Mouse (Mus musculus) left cerebral cortex, adult 9 months (tissue): ENCODE results near the gene Plcb3.

Source experiments
- DNase-seq, 2 experiments: peaks; one replicate each; pipeline ENCODE4 v3.0.0; 2022; ENCODE audit warnings: low spot score in 2 of 2

The Plcb3 gene

DNA sequence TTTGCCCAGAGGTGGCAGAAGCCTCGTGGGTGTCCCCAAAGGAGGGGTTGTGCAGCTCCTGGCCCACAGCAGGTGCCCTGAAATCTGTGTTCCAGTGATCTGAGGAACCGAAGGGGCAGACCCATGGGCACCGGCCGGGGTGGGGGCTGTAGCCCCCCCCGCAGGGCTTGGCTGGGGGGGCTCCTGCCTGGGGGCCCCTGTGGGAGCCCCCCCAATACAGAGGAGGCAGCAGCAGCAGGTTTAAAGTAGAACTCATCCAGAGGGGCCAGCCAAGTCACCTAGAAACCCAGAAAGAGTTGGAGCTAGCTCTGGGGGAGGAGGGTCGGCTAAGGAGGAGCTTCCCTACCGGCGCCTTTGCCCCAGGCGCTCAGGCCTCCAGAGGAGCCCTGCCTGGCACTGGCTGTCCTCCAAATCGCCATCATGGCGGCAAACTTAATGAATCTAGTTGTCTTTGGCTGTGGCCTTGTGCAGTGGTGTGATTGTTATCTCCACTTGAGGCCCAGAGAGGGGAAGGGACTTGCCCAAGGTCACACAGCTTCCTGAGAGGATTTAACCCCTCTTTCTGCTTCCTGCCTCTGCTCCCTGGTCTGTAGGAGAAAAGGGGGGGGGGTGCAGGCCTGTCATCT lies 5.7 kb downstream of the Plcb3 start:
- DNase-seq = no peak

DNA sequence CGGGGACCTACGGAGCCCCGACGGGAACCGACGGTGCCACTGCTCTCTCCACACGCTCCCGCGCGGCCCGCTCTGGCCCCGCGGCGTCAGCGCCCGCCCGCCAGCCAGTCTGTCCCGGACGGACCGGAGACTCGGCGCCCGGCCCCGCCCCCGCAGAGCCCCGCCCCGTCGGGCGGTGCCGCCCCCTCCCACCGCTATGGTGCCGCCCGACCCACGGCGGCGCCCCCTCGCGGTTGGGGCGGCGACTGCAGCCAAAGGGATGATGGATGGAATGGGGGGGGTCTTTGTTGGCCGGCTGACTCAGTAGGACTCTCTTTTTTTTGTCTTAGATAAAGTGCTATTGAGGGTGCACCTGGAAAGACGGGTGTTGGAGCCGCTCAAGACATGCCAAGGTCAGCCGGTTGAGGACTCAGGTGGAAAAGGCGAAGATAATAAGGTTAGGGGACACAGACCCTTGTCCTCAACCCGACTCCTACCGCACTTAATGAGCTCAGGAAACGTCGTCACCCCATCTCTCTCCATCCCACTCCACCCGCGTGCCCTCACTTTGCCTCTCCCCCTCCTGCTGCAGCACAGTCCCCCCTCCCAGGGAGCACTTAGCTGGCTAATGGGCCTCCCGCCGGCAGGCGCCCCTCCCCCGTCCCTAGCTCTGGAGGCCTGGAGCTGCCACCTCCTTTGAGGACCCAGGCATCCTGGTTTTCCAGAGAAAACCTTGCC lies 6.4 kb downstream of the Plcb3 start:
- DNase-seq = no peak

DNA sequence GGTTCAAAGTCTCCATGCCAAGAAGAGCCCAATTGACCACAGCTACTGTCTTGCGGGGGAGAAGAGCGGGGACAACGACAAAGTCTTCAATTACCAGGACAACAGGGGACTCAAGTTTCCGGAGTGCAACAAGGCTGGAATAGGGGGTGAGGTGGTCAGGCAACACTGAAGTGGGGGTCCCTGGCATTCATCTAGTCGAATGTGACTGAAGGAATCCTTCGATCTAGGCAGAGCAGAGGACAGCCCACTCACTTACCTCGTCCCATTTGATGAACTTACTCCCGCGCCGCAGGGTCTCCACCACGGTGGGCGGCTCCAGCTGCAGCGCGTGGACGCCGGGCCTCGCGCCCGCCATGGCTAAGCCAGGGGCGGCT lies 7.0 kb downstream of the Plcb3 start:
- no peak for DNase-seq

DNA sequence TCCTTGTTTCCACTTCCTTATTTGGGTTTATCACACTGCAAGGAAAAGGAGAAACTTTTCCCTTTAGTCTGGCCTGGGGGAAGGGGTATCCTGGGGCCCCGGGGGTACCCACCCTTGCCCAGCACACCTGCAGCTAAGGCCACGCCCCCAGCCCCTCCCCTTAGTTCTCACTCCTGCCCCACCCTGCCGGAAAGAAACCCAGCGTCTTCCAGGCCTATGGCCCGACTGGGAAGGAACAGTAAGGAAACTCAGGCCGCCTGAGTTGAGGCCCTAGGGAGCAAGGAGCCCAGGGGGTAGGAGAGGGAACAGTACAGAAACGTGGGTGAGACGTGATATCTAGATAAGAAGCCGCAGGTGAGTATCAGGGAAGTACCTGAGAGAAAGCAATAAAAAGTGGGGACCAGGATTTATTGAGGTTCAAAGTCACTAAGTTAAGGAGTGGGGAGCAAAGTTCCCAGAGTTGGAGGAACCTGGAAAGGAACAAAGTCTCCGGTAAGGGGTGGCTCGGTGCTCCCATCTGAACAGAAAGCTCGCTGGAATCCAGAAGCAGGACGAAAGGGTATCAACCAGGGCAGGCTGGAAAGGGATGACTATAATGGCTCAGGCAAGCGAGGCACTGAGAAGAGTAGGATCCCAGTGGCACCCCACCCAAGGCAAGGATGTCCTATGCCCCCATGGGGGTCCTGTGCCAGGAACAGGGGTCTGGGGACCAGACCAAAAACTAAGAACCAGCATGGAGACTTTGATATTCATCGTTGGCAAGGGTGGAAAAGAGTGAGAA lies 7.6 kb downstream of the Plcb3 start:
- no peak for DNase-seq

DNA sequence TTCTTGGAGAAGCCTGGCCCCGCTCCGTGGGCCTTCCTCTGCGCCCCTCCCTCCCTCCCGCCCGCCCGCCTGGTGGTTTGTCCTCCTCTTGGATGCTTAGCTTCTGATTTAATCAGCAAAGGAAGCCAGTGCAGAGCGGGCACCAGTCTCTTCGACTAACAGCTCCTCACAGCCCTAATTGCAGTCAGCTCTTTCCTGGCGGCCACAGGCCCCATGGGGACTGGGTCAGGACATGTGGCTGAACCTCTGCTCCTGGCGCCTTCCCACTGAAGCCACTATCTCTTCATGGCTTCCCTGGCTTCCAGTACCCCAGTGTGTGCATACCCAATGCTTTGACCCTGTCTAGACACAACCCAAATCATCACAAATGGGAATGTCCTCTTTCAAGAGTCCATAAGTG lies 19.8 kb downstream of the Plcb3 start:
- DNase-seq = no peak

DNA sequence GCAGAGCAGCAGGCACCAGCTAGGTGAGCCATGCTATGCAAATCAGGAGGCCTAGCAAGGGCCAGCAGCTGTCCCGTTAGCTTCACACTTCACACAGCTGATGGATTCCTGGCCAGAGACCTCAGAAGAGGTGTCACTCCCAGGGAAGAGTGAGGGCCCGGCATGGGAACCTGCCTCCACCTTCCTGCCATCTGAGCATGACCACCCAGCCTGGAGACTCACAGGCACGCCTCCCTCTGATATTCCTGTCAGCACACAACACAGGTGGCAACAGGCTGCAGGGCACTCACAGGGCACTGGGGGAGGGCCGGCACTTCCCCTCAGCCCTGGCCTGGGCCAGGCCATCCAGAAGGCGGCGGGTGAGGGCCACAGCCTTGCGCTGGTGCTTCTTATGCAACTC lies 20.8 kb downstream of the Plcb3 start:
- no peak for DNase-seq

DNA sequence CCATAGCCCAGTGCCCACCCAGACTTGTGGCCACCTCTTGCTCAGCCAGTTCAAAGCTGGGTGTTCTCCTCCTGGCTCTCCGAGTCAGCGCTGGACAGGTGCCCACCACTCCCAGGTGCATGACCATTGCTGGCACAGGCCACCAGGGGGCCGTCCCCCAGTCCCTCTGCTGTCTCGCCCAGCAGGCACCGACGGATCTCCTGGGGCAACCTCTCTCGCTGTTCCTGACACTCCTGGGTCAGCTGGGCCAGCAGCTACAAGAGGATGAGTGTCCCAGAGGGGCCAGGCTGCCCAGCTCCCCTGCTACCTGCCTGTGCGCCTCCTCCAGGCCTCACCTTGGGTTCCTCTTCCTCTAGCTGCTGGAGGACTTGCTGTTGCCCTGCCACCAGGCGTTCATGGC lies 22.2 kb downstream of the Plcb3 start:
- DNase-seq = no peak

DNA sequence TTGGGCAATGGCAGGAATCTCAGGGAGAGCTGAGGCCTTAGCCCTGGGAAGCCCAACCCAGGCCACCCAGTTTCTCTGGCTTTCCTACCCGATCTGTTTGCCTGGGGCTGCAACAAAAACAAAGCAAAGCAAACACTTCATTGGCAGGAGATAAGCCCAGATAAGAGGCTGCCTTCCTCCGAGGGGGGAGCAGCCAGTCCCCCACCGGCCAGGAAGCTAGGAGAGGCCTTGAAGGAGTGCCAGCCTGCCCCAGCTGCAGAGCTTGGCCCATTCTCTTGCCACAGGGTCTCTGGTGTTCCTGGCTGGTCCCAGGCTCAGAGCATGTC lies 23.6 kb downstream of the Plcb3 start:
- DNase-seq = no peak

DNA sequence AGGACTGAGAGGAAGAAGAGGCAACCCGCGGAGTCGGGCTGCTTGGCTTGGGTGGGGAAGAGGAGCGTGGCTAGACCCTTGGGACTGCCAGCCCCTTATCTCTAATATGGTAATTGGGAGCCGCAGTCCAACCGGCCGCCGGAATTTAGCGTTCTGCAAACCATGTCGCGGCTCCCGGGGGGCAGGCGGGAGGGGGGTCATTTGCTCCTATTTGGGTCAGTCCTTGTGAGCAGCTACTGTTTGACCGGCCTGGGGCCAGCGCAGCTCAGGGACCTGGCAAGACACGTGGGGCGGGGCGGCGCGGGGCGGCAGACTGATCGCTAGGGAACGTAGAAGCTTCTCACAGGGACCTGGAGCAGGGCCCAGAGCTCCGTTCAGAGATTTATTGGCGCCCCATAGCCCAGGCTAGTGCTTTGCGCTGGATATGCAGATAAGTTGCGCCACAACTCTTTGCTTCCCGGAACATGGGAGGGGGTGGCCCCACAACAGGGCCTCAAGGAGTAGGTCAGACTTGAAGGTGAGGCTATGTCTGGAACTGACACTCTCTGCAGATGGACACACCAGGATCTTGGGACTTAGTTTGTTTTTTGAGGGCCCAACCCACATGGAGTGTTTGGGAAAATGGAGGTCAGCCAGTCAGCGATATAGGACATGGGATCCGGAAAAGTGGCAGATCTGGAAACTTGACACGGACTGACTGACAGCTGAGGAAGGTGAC lies 24.1 kb downstream of the Plcb3 start:
- DNase-seq = peak in 1 of 2 experiments; percentile 72

DNA sequence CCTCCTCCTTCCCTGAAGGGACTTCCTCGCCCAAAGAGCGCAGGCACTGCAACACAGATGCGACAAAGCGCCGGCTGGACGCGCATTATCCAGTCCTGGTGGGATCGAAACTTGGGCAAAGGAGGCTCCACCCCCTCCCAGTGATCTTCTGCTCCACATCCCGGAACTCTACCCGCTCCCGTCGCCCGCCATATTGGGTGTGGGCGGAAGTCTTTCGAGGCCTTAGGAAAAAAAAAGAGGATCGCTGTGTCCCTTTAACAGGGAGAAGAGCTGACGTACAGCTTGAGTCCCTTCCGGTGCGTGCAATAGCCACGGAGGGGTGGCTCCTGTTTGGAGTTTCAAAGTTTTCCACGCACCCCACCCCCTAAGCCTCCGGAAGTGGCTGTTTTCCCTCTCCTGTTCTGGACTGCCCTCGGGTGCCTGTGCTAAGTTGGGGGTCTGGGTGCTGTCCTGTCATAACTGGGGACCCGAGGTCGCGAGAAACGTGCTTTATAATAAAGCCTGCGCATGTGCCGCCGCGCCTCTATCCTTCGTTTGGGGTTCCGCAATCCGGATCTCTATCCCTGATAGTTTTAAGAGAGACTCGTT lies 24.8 kb downstream of the Plcb3 start:
- DNase-seq = peak; percentile 91 to 96

DNA sequence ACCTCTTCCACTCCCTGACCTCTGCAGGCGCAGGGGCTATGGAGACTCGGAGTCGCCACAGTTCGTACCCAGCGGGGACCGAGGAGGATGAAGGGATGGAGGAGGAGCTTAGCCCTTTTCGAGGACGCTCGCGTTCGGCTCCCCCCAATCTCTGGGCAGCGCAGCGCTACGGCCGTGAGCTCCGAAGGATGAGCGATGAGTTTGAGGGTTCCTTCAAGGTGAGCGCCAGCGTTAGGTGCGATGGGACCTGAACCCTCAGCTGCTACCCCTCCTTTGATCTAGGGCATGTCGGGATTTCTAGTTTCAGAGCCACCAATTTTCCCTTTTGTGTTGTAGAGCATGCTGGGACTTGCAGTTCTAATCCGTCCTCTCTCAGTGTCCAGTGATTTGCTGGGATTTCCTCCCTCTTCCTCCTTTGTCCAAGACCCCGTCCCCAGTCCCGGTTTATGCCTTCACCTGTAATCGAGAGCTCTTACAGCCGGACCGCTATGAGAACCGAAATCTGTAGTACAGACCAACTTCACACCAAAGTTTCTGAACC lies 25.6 kb downstream of the Plcb3 start:
- peak in 1 of 2 experiments; percentile 69 for DNase-seq

DNA sequence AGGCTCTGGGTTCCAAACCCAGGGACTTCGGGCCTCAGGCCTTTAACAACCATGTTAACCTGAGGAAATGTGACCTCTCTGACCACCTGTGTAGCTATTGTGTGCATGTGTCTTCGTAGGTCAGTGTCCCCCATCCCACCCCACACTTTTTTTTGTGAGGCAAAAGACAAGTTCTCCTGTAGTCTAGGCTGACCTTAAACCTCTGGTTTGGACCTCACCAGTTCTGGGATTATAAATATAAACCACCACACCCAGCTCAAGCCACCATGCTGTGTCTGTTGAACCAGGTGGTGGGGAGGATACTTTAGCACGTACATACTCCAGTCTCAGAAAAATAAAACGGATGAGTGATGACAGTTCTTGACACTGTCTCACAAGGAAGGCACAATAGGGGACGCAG lies 26.3 kb downstream of the Plcb3 start:
- DNase-seq = no peak

DNA sequence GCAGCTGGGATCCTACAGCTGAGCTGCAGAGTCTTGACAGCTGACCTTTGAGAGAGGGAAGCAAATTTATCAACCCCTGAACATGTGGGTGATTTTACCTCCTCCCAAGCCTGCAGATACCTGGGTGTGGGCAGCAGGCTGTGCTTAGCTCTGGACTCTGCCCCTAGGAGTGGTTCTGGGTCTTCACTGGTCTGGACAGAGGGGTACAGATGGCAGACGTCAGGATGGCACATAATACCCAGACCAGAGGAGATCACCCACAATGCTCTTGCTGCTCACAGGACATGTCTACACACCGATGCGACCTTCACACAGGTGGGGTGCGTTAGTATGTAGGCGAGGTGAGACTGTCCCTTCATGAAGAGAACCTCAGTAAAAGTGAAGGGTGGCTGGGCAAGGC lies 26.7 kb downstream of the Plcb3 start:
- DNase-seq = no peak

DNA sequence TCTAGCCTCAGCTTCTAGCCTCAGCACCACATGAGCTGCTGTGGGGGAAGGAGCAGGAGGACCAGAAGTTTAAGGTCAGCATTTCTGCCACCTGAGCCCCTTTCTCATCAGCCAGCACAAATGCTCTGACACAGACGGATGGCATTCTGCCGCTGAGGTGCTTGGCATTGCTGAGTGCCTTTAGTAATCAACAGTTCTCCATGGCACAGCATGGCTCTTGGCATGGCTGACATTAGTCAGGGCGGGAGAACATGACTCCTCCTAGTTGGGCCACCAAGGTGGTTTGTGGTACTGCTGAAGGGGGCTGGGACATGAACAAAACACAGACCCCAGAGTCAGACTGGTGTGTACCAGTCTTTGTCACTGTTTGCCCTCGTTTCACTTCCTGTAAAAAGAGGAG lies 28.1 kb downstream of the Plcb3 start:
- DNase-seq = no peak

DNA sequence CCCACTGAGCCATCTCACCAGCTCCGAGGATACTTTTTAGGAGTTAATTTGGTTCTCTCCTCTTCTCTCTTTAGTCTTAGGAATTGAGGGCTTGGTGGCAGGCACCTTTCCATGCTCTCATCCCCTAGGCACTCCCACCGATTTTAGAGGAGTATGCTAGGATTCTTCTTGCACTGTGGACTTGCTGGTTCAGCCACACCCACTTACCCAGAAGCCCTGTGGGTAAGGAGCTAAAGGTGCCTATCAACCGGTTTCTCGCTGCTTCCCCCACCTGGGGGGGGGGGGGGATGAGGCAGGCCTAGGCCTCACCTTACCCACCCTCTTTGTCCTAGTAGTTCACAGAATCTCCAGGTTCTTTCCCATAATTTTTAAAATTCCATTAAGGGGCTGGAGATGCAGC lies 28.5 kb downstream of the Plcb3 start:
- no peak for DNase-seq

DNA sequence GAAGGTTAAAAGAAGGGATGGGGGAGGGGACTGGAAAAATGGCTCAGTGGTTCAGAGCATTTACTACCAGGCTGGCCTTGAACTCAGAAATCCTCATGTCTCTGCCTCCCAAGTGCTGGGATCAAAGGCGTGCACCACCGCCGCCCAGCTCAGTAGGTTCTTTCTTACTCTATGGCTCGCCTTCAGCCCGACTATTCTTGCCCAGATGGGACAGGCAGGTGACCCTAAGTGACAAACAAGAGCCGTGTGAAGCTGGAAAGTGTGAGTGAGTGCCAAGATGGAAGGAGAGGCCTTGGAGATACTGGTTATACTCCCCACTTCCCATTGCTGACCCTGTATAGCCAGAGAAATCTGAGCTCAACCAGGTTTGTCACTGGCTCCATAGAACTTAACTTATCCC lies 32.6 kb downstream of the Plcb3 start:
- no peak for DNase-seq

DNA sequence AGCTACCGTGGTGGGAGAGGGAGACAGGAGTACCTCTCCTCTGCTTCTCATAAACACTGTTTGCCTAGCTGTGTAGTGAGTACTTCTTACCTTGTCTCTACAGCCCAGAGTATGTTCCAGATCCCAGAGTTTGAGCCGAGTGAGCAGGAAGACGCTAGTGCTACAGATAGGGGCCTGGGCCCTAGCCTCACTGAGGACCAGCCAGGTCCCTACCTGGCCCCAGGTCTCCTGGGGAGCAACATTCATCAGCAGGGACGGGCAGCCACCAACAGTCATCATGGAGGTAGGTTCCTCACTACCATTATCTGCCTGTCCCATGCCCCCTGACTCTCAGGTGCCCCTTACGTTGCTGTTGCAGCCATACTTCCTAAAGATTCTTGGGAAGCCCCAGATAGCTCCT lies 33.5 kb downstream of the Plcb3 start:
- DNase-seq = no peak

DNA sequence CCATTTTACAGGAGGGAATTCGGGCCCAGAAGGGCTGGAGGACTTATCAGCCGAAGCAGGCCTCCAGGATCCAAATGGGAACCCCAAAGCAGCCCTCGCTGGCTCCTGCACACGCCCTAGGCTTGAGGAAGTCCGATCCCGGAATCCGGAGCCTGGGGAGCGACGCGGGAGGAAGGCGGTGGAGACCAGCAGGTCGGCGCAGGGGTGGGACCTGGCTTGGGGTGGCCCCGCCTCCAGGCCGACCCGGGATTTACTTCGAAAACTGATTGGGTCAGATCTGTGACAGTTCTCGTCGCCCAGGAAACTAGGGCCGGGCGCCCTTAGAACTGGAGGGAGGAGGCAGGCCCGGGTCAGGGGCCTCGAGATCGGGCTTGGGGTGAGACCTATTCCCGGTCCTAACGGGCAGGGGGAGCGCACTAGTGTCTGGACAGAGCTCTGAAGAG lies 34.0 kb downstream of the Plcb3 start, which contains the start of gene Gpr137:
Gpr137 (minus strand) TSS at position 232 of the 443 bp plus-strand sequence.
- DNase-seq = peak; percentile 91 to 95

DNA sequence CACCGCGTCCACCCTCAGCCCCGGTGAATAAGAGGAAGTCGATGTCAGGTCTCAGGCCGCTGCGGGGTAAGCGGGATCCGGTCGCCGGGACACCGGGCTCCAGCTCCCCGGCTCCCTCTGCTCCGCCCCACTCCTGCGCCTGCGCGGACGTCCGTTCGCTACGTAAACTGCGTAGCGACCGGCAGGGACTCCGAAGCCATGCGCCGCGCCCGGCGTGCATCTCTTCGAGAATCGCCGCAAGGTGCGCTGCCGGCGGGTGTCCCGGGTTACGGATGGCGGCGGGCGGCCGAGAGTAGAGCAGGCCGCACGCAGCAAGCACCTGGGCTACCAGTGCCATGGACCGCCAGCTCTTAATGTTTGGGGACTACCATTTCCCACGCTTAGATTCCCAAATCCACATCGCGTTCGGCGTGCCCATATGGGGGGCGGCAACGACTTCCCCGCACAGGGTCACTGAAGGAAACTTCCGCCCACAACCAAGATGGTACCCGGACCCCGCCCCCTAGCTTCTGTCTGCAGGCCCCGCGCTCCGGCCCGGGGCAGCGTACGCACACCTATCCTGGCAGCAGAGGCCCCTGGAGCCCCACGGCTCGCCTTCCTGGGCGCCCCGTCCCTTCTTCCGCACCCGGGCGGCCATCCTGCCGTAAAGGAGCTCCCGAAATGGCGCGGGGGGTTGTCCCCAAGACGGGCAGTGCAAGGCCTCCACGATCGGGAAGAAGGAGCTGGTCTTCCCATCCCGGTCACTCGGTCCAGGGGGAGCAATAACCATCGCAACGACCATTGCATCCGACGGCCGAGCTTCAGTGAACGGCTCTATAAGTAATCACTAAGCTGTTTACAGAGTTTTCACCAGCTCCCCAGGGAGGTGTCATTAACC lies 34.7 kb downstream of the Plcb3 start, which contains the start of gene Bad:
Bad (plus strand) TSS at position 490 of the 877 bp plus-strand sequence.
- peak in 1 of 2 experiments; percentile 93 for DNase-seq
